Mouse (Mus musculus) CH12.LX (cell line): ENCODE data around the gene Lrp4. TPM values are rescaled to one million over a fixed set of nuclear protein-coding genes. Genes with fewer than 3 reads are reported as not detected.

Experiments used
- DNase-seq: peaks from one replicate; pipeline ENCODE4 v3.0.0-alpha.2; 2013; ENCODE audit errors: extremely low read depth
- H3K27ac ChIP-seq: 2 replicates; pipeline ENCODE4 v1.5.1; 2012; ENCODE audit warnings: low read depth, mild to moderate bottlenecking, control low read depth, moderate library complexity; ENCODE audit not compliant: insufficient read depth
- H3K27me3 ChIP-seq: replicated peaks from 2 replicates; pipeline ENCODE3; 2012; ENCODE audit warnings: inconsistent platforms
- H3K36me3 ChIP-seq, 2 experiments: replicated peaks in 1 of 2; 2 replicates each; pipeline versions ENCODE3 to v1.6.1; 2012; ENCODE audit warnings: inconsistent platforms in 1 of 2, low read length in 1 of 2, mild to moderate bottlenecking in 1 of 2, mixed read lengths in 1 of 2, moderate library complexity in 1 of 2; ENCODE audit not compliant: control insufficient read depth in 1 of 2, insufficient read depth in 1 of 2
- H3K4me1 ChIP-seq, 2 experiments: 2 replicates each; pipeline ENCODE4 v1.6.1; 2012; ENCODE audit warnings: inconsistent platforms in 1 of 2, moderate library complexity in 1 of 2; ENCODE audit not compliant: insufficient read depth in 2 of 2, control insufficient read depth in 1 of 2
- H3K4me2 ChIP-seq: 2 replicates; pipeline ENCODE4 v1.6.1; 2012; ENCODE audit warnings: low read depth, mild to moderate bottlenecking, control low read depth; ENCODE audit not compliant: poor library complexity, insufficient read depth, severe bottlenecking
- H3K4me3 ChIP-seq, 3 experiments: fragments of 150-350 bp in 1 of 3; sonication (generic) in 1 of 3; replicated peaks in 1 of 3; 2 replicates each; pipeline versions ENCODE3 to v1.5.1; 2011 to 2012; ENCODE audit warnings: low read depth in 2 of 3, low read length in 2 of 3, mild to moderate bottlenecking in 2 of 3, moderate library complexity in 2 of 3, control low read depth in 1 of 3, improper control_type of control experiment in 1 of 3, inconsistent platforms in 1 of 3, mixed read lengths in 1 of 3; ENCODE audit not compliant: poor library complexity in 1 of 3
- H3K79me2 ChIP-seq: replicated peaks from 2 replicates; pipeline ENCODE4 v1.6.1; 2012; ENCODE audit warnings: mild to moderate bottlenecking, moderate library complexity; ENCODE audit not compliant: control insufficient read depth, poor library complexity, insufficient read depth, severe bottlenecking; ENCODE audit errors: extremely low read depth
- H3K9ac ChIP-seq: 2 replicates; pipeline ENCODE4 v1.6.1; 2012; ENCODE audit warnings: low read depth, mild to moderate bottlenecking, control low read depth, moderate library complexity; ENCODE audit not compliant: insufficient read depth
- H3K9me3 ChIP-seq: replicated peaks from 2 replicates; pipeline ENCODE3; 2012; ENCODE audit warnings: low read length, inconsistent platforms, mixed read lengths
- CHD1 ChIP-seq: IDR thresholded peaks from 2 replicates; pipeline ENCODE4 v1.6.1; 2012; ENCODE audit warnings: low read depth, low read length, improper control_type of control experiment, inconsistent platforms
- EP300 ChIP-seq: IDR thresholded peaks from 2 replicates; pipeline ENCODE4 v1.6.1; 2011; ENCODE audit warnings: low read length, improper control_type of control experiment
- ETS1 ChIP-seq: conservative IDR thresholded peaks from 2 replicates; pipeline ENCODE4 v1.6.1; 2012; ENCODE audit warnings: low read depth, mild to moderate bottlenecking, inconsistent platforms, low read length, improper control_type of control experiment, moderate library complexity
- GABPA ChIP-seq: IDR thresholded peaks from 2 replicates; pipeline ENCODE4 v1.6.1; 2012; ENCODE audit warnings: low read depth, low read length, improper control_type of control experiment, inconsistent platforms; ENCODE audit not compliant: insufficient replicate concordance
- IRF4 ChIP-seq: IDR thresholded peaks from 2 replicates; pipeline ENCODE4 v1.6.1; 2014; ENCODE audit warnings: low read depth, mild to moderate bottlenecking, inconsistent platforms, low read length, improper control_type of control experiment
- JUN ChIP-seq: IDR thresholded peaks from 2 replicates; pipeline ENCODE4 v1.6.1; 2011; ENCODE audit warnings: low read depth, mild to moderate bottlenecking, low read length, improper control_type of control experiment, moderate library complexity; ENCODE audit not compliant: insufficient read depth
- JUND ChIP-seq: conservative IDR thresholded peaks from 2 replicates; pipeline ENCODE4 v1.6.1; 2011; ENCODE audit warnings: low read depth, low read length, improper control_type of control experiment
- KAT2A ChIP-seq: IDR thresholded peaks from 2 replicates; pipeline ENCODE4 v1.6.1; 2012; ENCODE audit warnings: low read length, improper control_type of control experiment, inconsistent platforms; ENCODE audit not compliant: insufficient replicate concordance
- MAFK ChIP-seq: IDR thresholded peaks from 2 replicates; pipeline ENCODE4 v1.6.1; 2011; ENCODE audit warnings: low read length, improper control_type of control experiment; ENCODE audit not compliant: insufficient replicate concordance
- MAZ ChIP-seq: IDR thresholded peaks from 2 replicates; pipeline ENCODE4 v1.6.1; 2012; ENCODE audit warnings: low read depth, mild to moderate bottlenecking, inconsistent platforms, low read length, improper control_type of control experiment, moderate library complexity
- MXI1 ChIP-seq: IDR thresholded peaks from 2 replicates; pipeline ENCODE4 v1.6.1; 2011; ENCODE audit warnings: mild to moderate bottlenecking, low read depth, low read length, improper control_type of control experiment
- NELFE ChIP-seq: IDR thresholded peaks from 2 replicates; pipeline ENCODE4 v1.6.1; 2011; ENCODE audit warnings: low read depth, low read length, improper control_type of control experiment
- NRF1 ChIP-seq: IDR thresholded peaks from 2 replicates; pipeline ENCODE4 v1.6.1; 2014; ENCODE audit warnings: low read depth, mild to moderate bottlenecking, inconsistent platforms, low read length, improper control_type of control experiment, moderate library complexity
- PAX5 ChIP-seq: IDR thresholded peaks from 2 replicates; pipeline ENCODE4 v1.6.1; 2012; ENCODE audit warnings: low read length, inconsistent platforms, mixed read lengths
- POLR2A ChIP-seq: IDR thresholded peaks from 2 replicates; pipeline ENCODE4 v1.6.1; 2011; ENCODE audit warnings: low read depth, mild to moderate bottlenecking, improper control_type of control experiment, low read length
- RAD21 ChIP-seq: IDR thresholded peaks from 2 replicates; pipeline ENCODE4 v1.6.1; 2011; ENCODE audit warnings: low read depth, mild to moderate bottlenecking, low read length, improper control_type of control experiment, moderate library complexity
- RCOR1 ChIP-seq: conservative IDR thresholded peaks from 2 replicates; pipeline ENCODE4 v1.6.1; 2012; ENCODE audit warnings: low read depth, mild to moderate bottlenecking, inconsistent platforms, low read length, improper control_type of control experiment
- SIN3A ChIP-seq: IDR thresholded peaks from 2 replicates; pipeline ENCODE4 v1.6.1; 2012; ENCODE audit warnings: low read length, improper control_type of control experiment, inconsistent platforms
- UBTF ChIP-seq: IDR thresholded peaks from 2 replicates; pipeline ENCODE4 v1.6.1; 2012; ENCODE audit warnings: low read depth, mild to moderate bottlenecking, inconsistent platforms, low read length, improper control_type of control experiment, moderate library complexity
- USF1 ChIP-seq: IDR thresholded peaks from 2 replicates; pipeline ENCODE4 v1.6.1; 2014; ENCODE audit warnings: low read depth, mild to moderate bottlenecking, inconsistent platforms, low read length, improper control_type of control experiment
- ZC3H11A ChIP-seq: IDR thresholded peaks from 2 replicates; pipeline ENCODE4 v1.6.1; 2012; ENCODE audit warnings: low read depth, mild to moderate bottlenecking, inconsistent platforms, low read length, improper control_type of control experiment
- ZNF384 ChIP-seq: IDR thresholded peaks from 2 replicates; pipeline ENCODE4 v1.6.1; 2012; ENCODE audit warnings: low read depth, low read length, improper control_type of control experiment, inconsistent platforms
- dilution Hi-C: fragments of 300-500 bp; cut with MboI; formaldehyde crosslinking; loops from 2 replicates; pipeline ENCODE4 v1.14.3; 2020; ENCODE audit warnings: low sequenced_read_pairs; ENCODE audit not compliant: extremely low pct_unique_long_range_greater_than_20kb, extremely low pct_ligation_motif_present
- in situ Hi-C: fragments of 300-500 bp; cut with MboI; formaldehyde crosslinking; loops from 3 replicates; pipeline ENCODE4 v1.14.3; 2019; ENCODE audit warnings: low sequenced_read_pairs, low pct_ligation_motif_present, low pct_unique_long_range_greater_than_20kb, mixed read lengths
- polyA plus RNA-seq: library from polyadenylated mRNA; unstranded; fragments of >175 nt; gene quantifications from 2 replicates; pipeline ENCODE4 v1.2.1, GENCODE M21; 2012; ENCODE audit warnings: low read depth; ENCODE audit not compliant: insufficient read length
- total RNA-seq, 2 experiments: library from RNA; depleted of rRNA; stranded (reverse); fragments of 300-350 nt in 1 of 2; fragments of >200 nt in 1 of 2; gene quantifications; 2 replicates each; pipeline ENCODE4 v1.2.3; 2012 to 2014

Lrp4 gene
- total and polyA plus RNA-seq, 3 experiments = 0.91 to 5.9 (median 1.0) TPM

DNA sequence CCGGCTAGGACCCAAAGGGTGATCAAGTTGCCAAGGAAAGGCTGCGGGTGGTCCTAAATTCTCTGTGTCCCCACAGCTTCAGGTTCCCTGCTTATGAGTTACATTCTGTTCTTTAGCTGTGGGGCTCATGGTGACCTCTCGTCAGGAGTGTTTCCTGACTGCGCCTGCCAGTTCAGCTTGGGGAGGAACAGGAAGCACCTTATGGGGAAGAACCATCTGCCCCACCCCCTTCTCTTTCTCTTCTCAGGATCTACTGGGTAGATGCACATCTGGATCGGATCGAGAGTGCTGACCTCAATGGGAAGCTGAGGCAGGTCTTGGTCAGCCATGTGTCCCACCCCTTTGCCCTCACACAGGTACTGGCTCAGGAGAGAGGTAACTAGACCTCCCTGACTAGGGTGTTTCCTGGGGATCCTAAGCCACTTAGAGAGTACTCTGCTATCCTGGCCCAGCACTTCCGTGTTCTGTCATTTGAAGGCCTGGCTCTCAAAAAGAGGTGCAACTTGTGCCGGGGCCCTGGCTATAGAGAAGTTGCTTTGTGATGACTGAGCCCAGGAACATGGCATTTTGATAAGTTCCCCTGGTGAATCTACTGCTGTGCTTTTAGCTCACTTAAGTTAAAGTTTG is 40.9 kb downstream of the Lrp4 start:
- TF ChIP-seq PAX5 (no peak), POLR2A (no peak), RCOR1 (no peak), IRF4 (no peak), KAT2A (no peak), MAZ (no peak), SIN3A (no peak), ZNF384 (no peak), JUND (no peak), NRF1 (no peak), MXI1 (no peak), CHD1 (no peak), UBTF (no peak), GABPA (no peak)
- no peaks in the 10 kb centered on the region for H3K9me3 ChIP-seq
- peaks cover 0 to 8% of the 10 kb centered on the region in 2 experiments; a peak in 2 of 4 replicates for H3K4me1 ChIP-seq
- H3K4me2 ChIP-seq = no peak overlapping the region
- in situ Hi-C loops (no loop called here), dilution Hi-C loops (no loop called here)
- no peaks in the 10 kb centered on the region for H3K79me2 ChIP-seq
- peaks cover 21 to 28% of the 10 kb centered on the region in 2 experiments for H3K36me3 ChIP-seq
- H3K4me3 ChIP-seq = no peak overlapping the region
- no peak overlapping the region for H3K9ac ChIP-seq
- no peak overlapping the region for H3K27ac ChIP-seq
- H3K27me3 ChIP-seq = no peaks in the 10 kb centered on the region
- no peak for DNase-seq

DNA sequence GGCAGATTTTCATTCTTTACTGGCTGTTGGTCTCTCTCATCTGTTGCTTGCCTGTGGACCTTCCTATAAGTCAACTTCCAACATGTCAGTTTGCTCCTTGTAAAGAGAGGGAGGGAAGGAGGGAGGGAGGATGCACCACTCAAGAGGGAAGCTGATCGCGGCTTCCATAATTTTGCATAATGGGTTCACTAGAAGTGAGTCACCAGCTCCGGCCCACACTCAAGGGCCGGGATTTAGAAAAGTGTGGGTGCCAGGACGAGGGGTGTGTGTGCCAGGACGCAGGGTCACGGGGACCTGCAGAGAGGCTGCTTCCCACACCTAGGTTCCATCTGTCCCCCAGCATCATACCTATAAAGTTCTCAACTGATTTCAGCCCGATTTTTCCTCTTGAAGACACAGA is 50.8 kb downstream of the Lrp4 start:
- TF ChIP-seq GABPA = no peak
- no peak for TF ChIP-seq MAFK
- no peak for TF ChIP-seq NELFE
- TF ChIP-seq JUN = no peak
- no peak for TF ChIP-seq NRF1
- no peak for TF ChIP-seq EP300
- TF ChIP-seq RAD21 = no peak
- no peak for TF ChIP-seq CHD1
- no peak for TF ChIP-seq ETS1
- TF ChIP-seq USF1 = no peak
- TF ChIP-seq ZC3H11A = no peak
- TF ChIP-seq, all 38 proteins: peak for 0
- Histone ChIP-seq H3K9me3 (no peaks in the 10 kb centered on the region), H3K36me3 (peaks cover 6 to 13% of the 10 kb centered on the region in 2 experiments), H3K27ac (no peak overlapping the region), H3K4me3 (no peak overlapping the region), H3K4me2 (no peak overlapping the region), H3K79me2 (no peaks in the 10 kb centered on the region), H3K27me3 (no peaks in the 10 kb centered on the region), H3K9ac (no peak overlapping the region), H3K4me1 (peaks cover 0 to 4% of the 10 kb centered on the region in 2 experiments; a peak in 1 of 4 replicates)
- dilution Hi-C loops (no loop called here), in situ Hi-C loops (no loop called here)
- DNase-seq = no peak
